Mouse (Mus musculus): ENCODE data around the gene Hoxa6.

Gene Hoxa6

GRCm38 (mm10) chr6:52177061-52177735 is 31.3 kb downstream of the Hoxa6 start, which contains the start of gene 5730596B20Rik:
TSS of gene 5730596B20Rik (plus strand) at chr6:52177498.
- no peak for DNase-seq (ENCODE audit: low spot score)

DNA sequence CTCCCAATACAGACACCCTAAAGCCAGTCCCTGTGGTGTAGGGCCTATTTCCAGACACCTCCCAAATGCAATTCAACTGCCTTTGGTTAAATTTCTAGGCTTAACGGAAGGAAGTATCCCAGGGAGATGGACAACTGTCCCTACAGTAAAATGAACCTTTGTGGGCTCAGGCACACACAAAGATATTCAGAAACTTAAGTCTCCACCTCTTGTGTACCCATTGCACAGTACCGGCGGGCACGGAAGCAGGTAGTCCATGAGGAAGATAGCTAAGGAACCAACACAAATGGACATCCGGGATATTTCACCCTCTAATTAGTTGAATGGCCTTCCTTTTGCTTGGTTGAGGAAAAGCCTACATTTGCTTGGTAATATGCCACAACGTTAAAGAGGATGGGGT is 32.1 kb downstream of the Hoxa6 start:
- no peak for DNase-seq (ENCODE audit: low spot score)

DNA sequence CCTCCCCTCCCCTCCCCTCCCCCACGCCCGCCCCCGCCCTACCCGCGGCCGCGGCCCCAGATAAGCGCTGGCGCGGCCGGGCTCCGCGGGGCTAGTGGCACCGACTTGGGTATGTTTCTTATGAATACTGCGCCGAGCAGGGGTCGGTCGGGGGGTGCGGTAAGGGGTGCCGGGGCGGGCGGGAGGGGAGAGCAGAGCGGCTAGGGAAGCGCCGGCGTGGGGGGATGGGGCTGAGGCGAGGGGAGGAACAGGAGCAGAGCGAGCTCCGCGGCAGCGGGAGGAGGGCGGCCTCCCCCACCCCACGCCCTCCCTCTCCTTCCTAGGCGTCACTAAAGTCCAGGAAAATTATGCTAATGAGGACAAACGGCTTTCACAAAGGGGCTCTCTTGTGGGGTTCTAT is 32.7 kb downstream of the Hoxa6 start:
- DNase-seq (ENCODE audit: low spot score) = no peak

DNA sequence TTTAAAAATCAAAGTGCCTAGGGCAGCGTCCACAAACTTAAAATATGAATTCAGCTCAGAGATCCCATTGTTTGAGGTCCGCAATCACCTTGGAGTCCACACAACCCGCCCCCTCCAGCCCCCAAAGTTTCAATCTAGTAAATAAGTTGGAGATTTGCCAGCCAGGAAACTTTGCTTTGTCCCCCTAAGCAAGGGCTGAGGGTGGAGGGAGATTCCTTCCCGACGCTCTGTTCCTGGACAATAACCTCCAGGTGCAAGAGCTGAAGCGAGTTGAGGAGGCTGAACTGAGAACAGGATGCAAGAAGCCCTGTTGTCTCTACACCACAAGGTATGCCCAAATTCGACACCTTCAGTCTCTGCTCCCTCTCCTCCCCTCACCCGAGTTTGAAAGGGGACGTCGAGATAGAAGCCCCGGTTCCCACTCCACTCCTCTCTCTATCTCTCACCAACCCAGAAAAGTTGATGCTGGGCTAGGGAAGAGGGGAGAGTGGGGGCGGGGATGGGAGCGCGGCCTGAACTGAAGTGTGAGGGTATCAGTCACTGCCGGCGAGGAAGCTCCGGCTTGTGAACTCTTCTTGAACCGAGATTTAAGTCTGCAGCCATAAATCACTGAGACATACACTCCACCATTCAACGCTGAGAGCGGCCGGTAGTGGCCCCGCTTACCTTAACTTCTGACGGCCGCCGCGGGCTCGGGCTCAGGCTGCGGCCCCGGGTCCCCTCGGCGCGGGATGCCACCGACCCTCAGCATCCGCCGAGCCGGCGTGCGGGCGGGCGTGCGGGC is 33.4 kb downstream of the Hoxa6 start:
- no peak for DNase-seq (ENCODE audit: low spot score)

DNA sequence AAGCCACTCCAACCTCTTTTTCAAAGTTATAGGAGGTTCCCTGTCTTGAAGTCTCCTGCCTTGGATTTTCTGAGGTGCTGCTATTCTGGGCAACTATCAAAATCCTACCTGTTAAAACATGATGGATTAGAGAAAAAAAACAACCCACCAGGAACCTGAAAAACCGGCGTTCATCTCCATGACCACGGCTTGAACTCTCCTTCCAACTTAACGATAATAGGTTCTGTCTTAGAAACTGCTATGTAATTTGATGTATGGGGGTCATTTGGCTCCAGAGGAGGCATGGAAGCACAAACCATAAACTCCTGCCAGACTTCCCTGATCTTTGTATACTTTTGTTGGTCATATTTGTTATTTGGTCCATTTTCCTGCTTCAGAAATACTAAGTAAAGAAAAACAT is 34.9 kb downstream of the Hoxa6 start:
- no peak for DNase-seq (ENCODE audit: low spot score)

DNA sequence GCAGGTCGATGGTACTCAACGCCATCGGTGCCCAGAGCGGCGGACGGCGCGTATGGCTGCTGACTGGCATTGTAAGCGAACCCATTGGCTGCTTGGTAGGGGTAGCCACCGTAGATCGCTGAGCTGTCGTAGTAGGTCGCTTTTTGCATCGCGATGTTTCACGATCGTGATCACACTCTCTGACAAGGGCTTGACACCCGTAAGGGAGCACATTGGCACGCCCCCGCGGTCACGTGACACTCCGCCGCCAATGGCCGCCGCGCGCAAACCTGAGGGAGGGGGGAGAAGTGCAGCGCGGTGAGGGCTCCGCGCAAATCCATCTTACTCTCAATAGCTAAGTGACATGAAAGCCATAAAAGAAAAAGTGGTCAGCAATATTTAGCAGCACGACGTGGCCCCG is 36.0 kb downstream of the Hoxa6 start:
- no peak for DNase-seq (ENCODE audit: low spot score)

DNA sequence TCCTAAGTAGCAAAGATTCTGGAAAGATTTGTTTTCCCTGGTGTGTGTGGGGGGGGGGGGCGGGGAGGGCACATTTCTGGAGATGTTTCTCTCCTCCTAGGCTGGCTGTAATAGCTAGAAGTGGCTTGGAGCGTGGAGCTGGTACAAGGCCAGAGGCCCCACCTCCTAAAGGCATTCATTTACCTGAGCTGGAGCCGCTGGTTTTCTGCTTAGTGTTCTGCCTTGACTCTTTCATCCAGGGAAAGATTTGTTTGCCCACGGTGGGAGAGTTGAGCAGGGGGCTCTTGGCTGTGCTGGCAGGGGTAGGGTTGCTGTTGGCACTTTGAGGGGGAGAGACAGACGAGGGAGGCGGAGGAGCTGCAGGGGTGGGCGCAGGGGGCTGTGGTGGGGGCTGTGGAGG is 36.6 kb downstream of the Hoxa6 start:
- DNase-seq (ENCODE audit: low spot score) = no peak

GRCm38 (mm10) chr6:52171331-52171730 is 37.2 kb downstream of the Hoxa6 start:
- no peak for DNase-seq (ENCODE audit: low spot score)

DNA sequence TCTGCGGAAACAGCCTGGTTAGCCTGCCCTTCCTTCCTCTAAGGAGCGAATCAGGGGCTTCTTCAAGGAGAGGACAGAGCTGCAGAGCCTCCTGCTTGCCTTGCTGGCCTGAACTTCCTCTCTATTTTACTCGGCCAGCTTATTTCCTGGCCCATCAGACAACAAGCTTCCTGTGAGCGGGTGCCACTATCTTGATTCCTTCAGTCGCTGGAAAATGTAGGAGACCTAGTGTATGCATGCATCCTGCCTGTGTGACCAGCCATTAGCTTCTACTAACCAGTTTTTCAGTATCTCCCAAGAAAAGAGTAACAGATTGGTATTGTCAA is 37.7 kb downstream of the Hoxa6 start:
- DNase-seq (ENCODE audit: low spot score) = no peak

- DNase-seq (ENCODE audit: low spot score) = no peak
Observed at GRCm38 (mm10) chr6:52170166-52170897, 38.2 kb downstream of the Hoxa6 start.

DNA sequence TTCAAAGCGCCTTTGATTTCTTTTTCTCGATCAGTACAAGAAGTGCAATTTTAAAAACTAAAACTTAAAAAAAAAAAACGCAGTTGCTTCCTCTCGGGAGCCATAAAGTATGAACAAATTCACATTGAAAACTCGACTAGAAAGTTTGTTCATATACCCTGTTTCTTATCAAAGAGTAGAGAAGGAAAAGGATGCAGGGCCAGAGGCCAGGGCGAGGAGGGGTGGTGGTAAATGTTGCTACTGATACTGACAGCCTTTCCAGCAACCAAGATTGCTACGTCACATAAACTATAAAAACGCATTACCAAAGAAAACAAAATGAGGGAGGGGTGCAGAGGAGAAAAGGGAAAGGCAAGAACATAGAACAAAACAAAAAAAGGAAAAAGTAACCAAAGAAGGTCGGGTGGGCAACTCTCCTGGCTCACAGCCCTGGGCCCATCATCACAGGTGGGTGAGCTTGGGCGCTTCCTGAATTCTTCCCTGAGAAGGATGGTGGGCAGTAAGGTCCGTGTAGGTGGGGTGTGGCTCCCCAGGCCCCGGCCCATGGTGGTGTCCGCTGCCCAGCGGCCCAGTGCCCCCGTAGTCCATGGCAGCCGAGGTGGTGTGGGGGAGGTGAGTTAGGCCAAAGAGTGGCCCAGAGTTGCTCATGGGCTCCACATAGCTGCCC is 38.9 kb downstream of the Hoxa6 start:
- DNase-seq (ENCODE audit: low spot score) = no peak

GRCm38 (mm10) chr6:52168191-52169055 is 40.1 kb downstream of the Hoxa6 start:
- DNase-seq (ENCODE audit: low spot score) = no peak

- no peak for DNase-seq (ENCODE audit: low spot score)
Observed at GRCm38 (mm10) chr6:52167736-52168161, 40.8 kb downstream of the Hoxa6 start.

GRCm38 (mm10) chr6:52167176-52167575 is 41.3 kb downstream of the Hoxa6 start:
- DNase-seq (ENCODE audit: low spot score) = no peak

GRCm38 (mm10) chr6:52166431-52167077 is 42.0 kb downstream of the Hoxa6 start:
- no peak for DNase-seq (ENCODE audit: low spot score)

DNA sequence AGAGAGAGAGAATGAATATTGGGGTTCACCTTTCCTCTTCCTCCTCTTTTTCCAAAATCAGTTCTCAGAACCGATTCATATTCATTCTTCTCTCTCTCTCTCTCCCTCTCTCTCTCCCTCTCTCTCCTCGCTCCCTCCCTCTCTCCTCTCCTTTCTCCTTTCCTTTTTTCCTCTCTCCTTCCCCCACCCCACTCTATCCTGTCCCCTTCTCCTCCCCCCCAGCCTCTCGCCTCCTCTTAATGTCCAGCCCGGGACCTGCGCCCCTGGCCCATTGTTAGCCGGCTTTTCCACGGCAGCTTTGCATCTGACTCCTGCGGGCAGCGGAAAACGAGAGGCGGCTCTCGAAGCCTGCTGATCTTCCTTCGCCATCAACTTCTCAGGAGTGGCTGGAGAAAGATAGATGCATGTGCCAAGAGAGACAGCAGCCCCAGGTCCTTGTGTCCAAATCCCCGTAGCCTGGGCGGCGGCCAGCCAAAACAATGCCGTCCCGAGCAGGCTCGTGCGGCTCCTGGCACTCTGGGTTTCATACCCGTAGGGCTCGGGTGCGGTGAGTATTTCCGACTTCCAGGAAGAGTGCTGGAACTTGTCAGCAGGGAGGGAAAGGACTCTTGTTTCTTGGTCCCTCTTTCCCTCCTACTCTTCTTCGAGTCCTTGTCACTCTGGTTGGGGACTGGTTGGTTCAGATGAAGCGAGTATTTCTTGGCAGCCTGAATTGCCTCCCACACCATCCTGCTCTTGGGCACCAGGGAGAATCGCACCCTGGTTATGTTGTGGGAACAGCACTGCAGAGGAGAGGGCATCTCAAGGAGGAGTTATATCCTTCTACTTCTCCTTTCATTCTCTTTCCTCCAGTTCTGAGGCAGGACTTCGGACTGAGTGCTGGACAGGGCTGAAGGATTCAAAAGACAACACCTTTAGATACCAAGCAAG is 42.8 kb downstream of the Hoxa6 start:
- no peak for DNase-seq (ENCODE audit: low spot score)

GRCm38 (mm10) chr6:52164626-52165440 is 43.7 kb downstream of the Hoxa6 start, which contains the start of gene Hoxa2:
TSS of gene Hoxa2 (minus strand) at chr6:52164831.
- no peak for DNase-seq (ENCODE audit: low spot score)

- no peak for DNase-seq (ENCODE audit: low spot score)
Observed at GRCm38 (mm10) chr6:52164051-52164625, 44.4 kb downstream of the Hoxa6 start.

Measured in T-cell, adult 2 months (primary cell).